Comparison of ENCODE assay signal across 26 mouse cellular contexts in the genomic region with DNA sequence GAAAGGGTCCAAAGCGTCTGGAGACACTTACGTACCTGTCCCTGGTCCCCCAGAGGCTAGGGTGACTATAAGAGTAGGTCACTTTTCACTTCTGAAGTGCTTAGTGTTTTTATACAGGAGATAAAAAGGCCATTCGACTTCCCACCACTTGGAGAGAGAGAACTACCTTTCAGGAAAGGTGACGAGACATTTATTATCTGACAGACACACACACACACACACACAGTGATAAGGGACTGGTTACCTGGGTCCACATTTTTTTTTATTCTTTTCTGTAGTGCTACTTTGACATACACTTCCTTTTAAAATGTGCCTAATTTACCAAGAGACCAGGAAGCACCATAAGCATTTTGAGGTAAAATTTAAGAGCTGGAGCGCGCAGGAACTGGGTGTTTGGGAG.
DNase-seq lines count a peak whose midpoint lies in the region; ATAC-seq lines count a peak whose summit lies in the region.
"Had no signal": no experiment of that assay in that cellular context is flagged by ENCODE, and none has a peak within 500 bp of the region (broad histone marks: within the 10 kb centered on the region; RNA-seq: fewer than 3 reads in every experiment).

No protein-coding gene starts in this region.

- no peak for ATAC-seq in forebrain, embryonic 11.5 days (replicated peaks; ENCODE audit: low FRiP score)
- no peak for ATAC-seq in forebrain, embryonic 15.5 days (replicated peaks)
- peak; percentile 62; the same call in 1 of the 2 replicates for ATAC-seq in liver, embryonic 12.5 days
- peak; percentile 74 for ATAC-seq in liver, embryonic 15.5 days (ENCODE audit: insufficient read depth)
- no peak for ATAC-seq in midbrain, embryonic 11.5 days (ENCODE audit: low FRiP score)
- ATAC-seq: forebrain, embryonic 14.5 days; Patski had no signal

- no peak overlapping the region for H3K4me2 ChIP-seq in forebrain, embryonic 11.5 days (ENCODE audit: low read depth, low read length, severe bottlenecking)
- H3K4me2 ChIP-seq in forebrain, embryonic 15.5 days (replicated peaks) = no peak overlapping the region
- 0 out of 2 replicates have a peak overlapping the region, but pooled peaks have one; percentile 8 for H3K4me2 ChIP-seq in liver, embryonic 12.5 days
- no peak overlapping the region for H3K4me2 ChIP-seq in liver, embryonic 15.5 days
- no peak overlapping the region for H3K4me2 ChIP-seq in midbrain, embryonic 11.5 days
- H3K4me2 ChIP-seq: embryonic facial prominence, embryonic 13.5 days; heart, embryonic 13.5 days; hindbrain, embryonic 12.5 days; hindbrain, embryonic 15.5 days had no signal

- no peak overlapping the region for H3K27ac ChIP-seq in forebrain, embryonic 11.5 days (ENCODE audit: low read depth, low read length)
- no peak overlapping the region for H3K27ac ChIP-seq in forebrain, embryonic 15.5 days (replicated peaks)
- H3K27ac ChIP-seq in liver, embryonic 12.5 days = peak overlapping the region; percentile 13; the same call in 1 of the 2 replicates
- H3K27ac ChIP-seq in liver, embryonic 15.5 days (replicated peaks) = peak overlapping the region; percentile 49; the same call in 1 of the 2 replicates
- H3K27ac ChIP-seq in midbrain, embryonic 11.5 days (ENCODE audit: low read depth, low read length) = no peak overlapping the region
- H3K27ac ChIP-seq: embryonic facial prominence, embryonic 10.5 days; embryonic facial prominence, embryonic 13.5 days; forebrain, embryonic 10.5 days; heart, adult 2 months; heart, embryonic 10.5 days; heart, embryonic 13.5 days; hindbrain, embryonic 12.5 days; hindbrain, embryonic 15.5 days had no signal

- no peak overlapping the region for H3K9ac ChIP-seq in forebrain, embryonic 11.5 days (ENCODE audit: low read length)
- H3K9ac ChIP-seq in forebrain, embryonic 15.5 days (replicated peaks) = no peak overlapping the region
- H3K9ac ChIP-seq in liver, embryonic 12.5 days = no peak overlapping the region
- H3K9ac ChIP-seq in liver, embryonic 15.5 days = no peak overlapping the region
- no peak overlapping the region for H3K9ac ChIP-seq in midbrain, embryonic 11.5 days (ENCODE audit: low read length)
- H3K9ac ChIP-seq: embryonic facial prominence, embryonic 13.5 days; heart, embryonic 13.5 days; hindbrain, embryonic 12.5 days; hindbrain, embryonic 15.5 days had no signal

- no peaks in the 10 kb centered on the region for H3K4me1 ChIP-seq in forebrain, embryonic 11.5 days (replicated peaks; ENCODE audit: control insufficient read depth, insufficient read depth, low read length)
- H3K4me1 ChIP-seq in forebrain, embryonic 15.5 days = peaks cover 4% of the 10 kb centered on the region; the same call in 1 of the 2 replicates
- H3K4me1 ChIP-seq in liver, embryonic 12.5 days = peaks cover 13% of the 10 kb centered on the region
- peaks cover 18% of the 10 kb centered on the region for H3K4me1 ChIP-seq in liver, embryonic 15.5 days (replicated peaks)
- no peaks in the 10 kb centered on the region for H3K4me1 ChIP-seq in midbrain, embryonic 11.5 days (ENCODE audit: control insufficient read depth, insufficient read depth, low read length)
- H3K4me1 ChIP-seq: embryonic facial prominence, embryonic 13.5 days; forebrain, embryonic 10.5 days; hindbrain, embryonic 12.5 days; hindbrain, embryonic 15.5 days had no signal

- H3K27me3 ChIP-seq in forebrain, embryonic 11.5 days (ENCODE audit: control insufficient read depth, insufficient read depth, low read length) = no peaks in the 10 kb centered on the region
- no peaks in the 10 kb centered on the region for H3K27me3 ChIP-seq in forebrain, embryonic 15.5 days
- no peaks in the 10 kb centered on the region for H3K27me3 ChIP-seq in liver, embryonic 12.5 days (replicated peaks)
- no peaks in the 10 kb centered on the region for H3K27me3 ChIP-seq in liver, embryonic 15.5 days
- H3K27me3 ChIP-seq in midbrain, embryonic 11.5 days (ENCODE audit: control insufficient read depth, insufficient read depth, low read length) = no peaks in the 10 kb centered on the region
- H3K27me3 ChIP-seq: embryonic facial prominence, embryonic 13.5 days; heart, embryonic 13.5 days; hindbrain, embryonic 12.5 days; hindbrain, embryonic 15.5 days; Patski had no signal

- no peaks in the 10 kb centered on the region; the same call in 1 of the 2 replicates for H3K36me3 ChIP-seq in forebrain, embryonic 11.5 days (ENCODE audit: control insufficient read depth, insufficient read depth, low read length)
- peaks cover 17% of the 10 kb centered on the region; the same call in 1 of the 2 replicates for H3K36me3 ChIP-seq in forebrain, embryonic 15.5 days
- H3K36me3 ChIP-seq in liver, embryonic 12.5 days = peaks cover 44% of the 10 kb centered on the region
- peaks cover 28% of the 10 kb centered on the region for H3K36me3 ChIP-seq in liver, embryonic 15.5 days (replicated peaks)
- H3K36me3 ChIP-seq in midbrain, embryonic 11.5 days (ENCODE audit: control insufficient read depth, insufficient read depth, low read length) = peaks cover 7% of the 10 kb centered on the region; the same call in 1 of the 2 replicates

- no peak overlapping the region for H3K4me3 ChIP-seq in forebrain, embryonic 11.5 days (ENCODE audit: low read depth, low read length)
- H3K4me3 ChIP-seq in forebrain, embryonic 15.5 days = no peak overlapping the region
- H3K4me3 ChIP-seq in liver, embryonic 12.5 days = no peak overlapping the region
- no peak overlapping the region for H3K4me3 ChIP-seq in liver, embryonic 15.5 days (replicated peaks)
- H3K4me3 ChIP-seq in midbrain, embryonic 11.5 days (ENCODE audit: low read depth, low read length) = no peak overlapping the region
- H3K4me3 ChIP-seq: embryonic facial prominence, embryonic 10.5 days; embryonic facial prominence, embryonic 13.5 days; erythroblast, embryonic 14.5 days; forebrain, embryonic 10.5 days; heart, adult 2 months; heart, embryonic 10.5 days; heart, embryonic 13.5 days; hindbrain, embryonic 12.5 days; hindbrain, embryonic 15.5 days had no signal

- DNase-seq in forebrain, embryonic 11.5 days (ENCODE audit: low spot score) = peak; percentile 7
- DNase-seq in liver = no peak
- DNase-seq in adrenal gland, adult 8-10 months = no peak
- DNase-seq in midbrain, embryonic 11.5 days (ENCODE audit: low spot score, missing footprints) = no peak
- no peak for DNase-seq in lung, postnatal 10 days
- DNase-seq: adrenal gland, postnatal 14 days; cerebellum, adult 11 months; cerebellum, adult 2 months; cerebellum, postnatal 10 days; cerebellum, postnatal 36 days; embryo, embryonic 11 days; gastrocnemius, postnatal 25 days; heart, adult 2 months had no signal

- 91% methylated on average over 6 of the region's 6 CpGs for WGBS in forebrain, embryonic 11.5 days
- 93% methylated on average over 6 of the region's 6 CpGs for WGBS in forebrain, embryonic 15.5 days
- WGBS in liver, embryonic 12.5 days (ENCODE audit: insufficient replicate concordance) = 62% methylated on average over 6 of the region's 6 CpGs
- 66% methylated on average over 6 of the region's 6 CpGs for WGBS in liver, embryonic 15.5 days (ENCODE audit: insufficient replicate concordance)
- WGBS in midbrain, embryonic 11.5 days = 90% methylated on average over 6 of the region's 6 CpGs

- H3K9me3 ChIP-seq in forebrain, embryonic 11.5 days (ENCODE audit: control insufficient read depth, low read length) = no peaks in the 10 kb centered on the region
- no peaks in the 10 kb centered on the region for H3K9me3 ChIP-seq in forebrain, embryonic 15.5 days
- no peaks in the 10 kb centered on the region for H3K9me3 ChIP-seq in liver, embryonic 12.5 days (replicated peaks)
- H3K9me3 ChIP-seq in liver, embryonic 15.5 days (replicated peaks) = no peaks in the 10 kb centered on the region
- H3K9me3 ChIP-seq in midbrain, embryonic 11.5 days (ENCODE audit: control insufficient read depth, low read length) = no peaks in the 10 kb centered on the region
- H3K9me3 ChIP-seq: embryonic facial prominence, embryonic 10.5 days; embryonic facial prominence, embryonic 13.5 days; forebrain, embryonic 10.5 days; heart, embryonic 10.5 days; heart, embryonic 13.5 days; hindbrain, embryonic 12.5 days; hindbrain, embryonic 15.5 days had no signal

Comparison
In these comparisons a context has a peak if more than half of its experiments do, and no peak if none do; other contexts are left out.
1. ATAC-seq: peak in liver, embryonic 12.5 days (single experiment) and liver, embryonic 15.5 days (single experiment); none in forebrain, embryonic 11.5 days (single experiment), forebrain, embryonic 15.5 days (single experiment) and midbrain, embryonic 11.5 days (single experiment).
2. H3K27ac ChIP-seq: peak in liver, embryonic 12.5 days (single experiment) and liver, embryonic 15.5 days (single experiment); none in forebrain, embryonic 11.5 days (single experiment), forebrain, embryonic 15.5 days (single experiment) and midbrain, embryonic 11.5 days (single experiment).